Mouse (Mus musculus) C2C12 (cell line): ENCODE measurements at regions not wholly inside any gene's neighbourhood (a gene's known extent, or its start where the extent isn't known, plus 50 kb on each side); places are given as distances from the start of the nearest gene placed in this dataset.

ENCODE experiments used
- H3K27me3 ChIP-seq: one replicate; pipeline ENCODE4 v1.6.1; 2011; ENCODE audit not compliant: control insufficient read depth, insufficient read depth, insufficient read length
- H3K36me3 ChIP-seq: one replicate; pipeline ENCODE4 v1.6.1; 2011; ENCODE audit not compliant: control insufficient read depth, insufficient read depth
- H3K4me3 ChIP-seq: one replicate; pipeline ENCODE4 v1.5.1; 2011; ENCODE audit warnings: mild to moderate bottlenecking, control low read depth; ENCODE audit not compliant: poor library complexity, insufficient read depth, severe bottlenecking
- H3K79me2 ChIP-seq: one replicate; pipeline ENCODE4 v1.6.1; 2011; ENCODE audit not compliant: control insufficient read depth, insufficient read depth
- H3K79me3 ChIP-seq: one replicate; pipeline ENCODE4 v1.6.1; 2011; ENCODE audit warnings: low read depth, control low read depth
- H3ac ChIP-seq: one replicate; pipeline ENCODE3; 2011; ENCODE audit warnings: low read depth; ENCODE audit not compliant: control insufficient read depth, insufficient read length
- CEBPB ChIP-seq: IDR thresholded peaks from one replicate; pipeline ENCODE4 v1.6.1; 2011; ENCODE audit warnings: low read depth, mild to moderate bottlenecking, control low read depth, moderate library complexity
- CTCF ChIP-seq: IDR thresholded peaks from one replicate; pipeline ENCODE4 v1.5.1; 2011; ENCODE audit not compliant: control insufficient read depth, insufficient read depth, insufficient read length
- FOSL1 ChIP-seq: IDR thresholded peaks from one replicate; pipeline ENCODE4 v1.8.0; 2011; ENCODE audit warnings: mild to moderate bottlenecking, low read length; ENCODE audit not compliant: poor library complexity, insufficient read depth, severe bottlenecking
- MAX ChIP-seq: IDR thresholded peaks from one replicate; pipeline ENCODE4 v1.6.1; 2011; ENCODE audit warnings: mild to moderate bottlenecking, control low read depth
- MYOD1 ChIP-seq: IDR thresholded peaks from one replicate; pipeline ENCODE4 v1.6.1; 2011; ENCODE audit warnings: low read depth; ENCODE audit not compliant: control insufficient read depth, insufficient read length
- MYOG ChIP-seq: IDR thresholded peaks from one replicate; pipeline ENCODE4 v1.6.1; 2011; ENCODE audit not compliant: control insufficient read depth, insufficient read length; ENCODE audit errors: extremely low read depth
- USF1 ChIP-seq: IDR thresholded peaks from one replicate; pipeline ENCODE4 v1.6.1; 2011; ENCODE audit warnings: low read depth, mild to moderate bottlenecking, control low read depth, moderate library complexity

GRCm38 (mm10) chr3:52648836-52649500 is 368.1 kb downstream of the Cog6 start:
- Histone ChIP-seq H3K36me3 (no peaks in the 10 kb centered on the region), H3K79me2 (no peaks in the 10 kb centered on the region), H3K4me3 (no peak overlapping the region), H3ac (no peak overlapping the region), H3K79me3 (no peaks in the 10 kb centered on the region), H3K27me3 (no peaks in the 10 kb centered on the region)
- TF ChIP-seq MYOD1: no peak
- TF ChIP-seq CTCF: no peak
- no peak for TF ChIP-seq MAX
- TF ChIP-seq USF1: no peak
- no peak for TF ChIP-seq MYOG
- no peak for TF ChIP-seq CEBPB
- TF ChIP-seq FOSL1: no peak

- no peaks in the 10 kb centered on the region for H3K79me2 ChIP-seq
- no peak overlapping the region for H3K4me3 ChIP-seq
- TF ChIP-seq USF1 (no peak), MYOD1 (no peak), MYOG (no peak), MAX (no peak), FOSL1 (no peak), CTCF (no peak)
- no peaks in the 10 kb centered on the region for H3K79me3 ChIP-seq
- H3K27me3 ChIP-seq: no peaks in the 10 kb centered on the region
- no peaks in the 10 kb centered on the region for H3K36me3 ChIP-seq
- H3ac ChIP-seq: no peak overlapping the region
Observed at GRCm38 (mm10) chr3:52647900-52648299, 369.1 kb downstream of the Cog6 start.

- H3K36me3 ChIP-seq: no peaks in the 10 kb centered on the region
- no peaks in the 10 kb centered on the region for H3K79me2 ChIP-seq
- H3K4me3 ChIP-seq: no peak overlapping the region
- no peaks in the 10 kb centered on the region for H3K79me3 ChIP-seq
- TF ChIP-seq CTCF (no peak), USF1 (no peak), MYOG (no peak), MAX (no peak), FOSL1 (no peak), MYOD1 (no peak), CEBPB (no peak)
- H3K27me3 ChIP-seq: no peaks in the 10 kb centered on the region
- no peak overlapping the region for H3ac ChIP-seq
Observed at GRCm38 (mm10) chr3:52647161-52647692, 369.8 kb downstream of the Cog6 start.

GRCm38 (mm10) chr3:52645156-52645555 is 371.9 kb downstream of the Cog6 start:
- Histone ChIP-seq H3K36me3 (no peaks in the 10 kb centered on the region), H3K79me3 (no peaks in the 10 kb centered on the region), H3K4me3 (no peak overlapping the region), H3ac (no peak overlapping the region), H3K79me2 (no peaks in the 10 kb centered on the region), H3K27me3 (no peaks in the 10 kb centered on the region)
- no peak for TF ChIP-seq FOSL1
- no peak for TF ChIP-seq USF1
- no peak for TF ChIP-seq MAX
- TF ChIP-seq CTCF: no peak
- TF ChIP-seq CEBPB: no peak
- no peak for TF ChIP-seq MYOG
- no peak for TF ChIP-seq MYOD1

GRCm38 (mm10) chr3:52644178-52645128 is 372.6 kb downstream of the Cog6 start:
- TF ChIP-seq MAX: no peak
- no peak for TF ChIP-seq FOSL1
- Histone ChIP-seq H3K4me3 (no peak overlapping the region), H3K79me3 (no peaks in the 10 kb centered on the region), H3K27me3 (no peaks in the 10 kb centered on the region), H3K36me3 (no peaks in the 10 kb centered on the region), H3K79me2 (no peaks in the 10 kb centered on the region), H3ac (no peak overlapping the region)

GRCm38 (mm10) chr3:52643796-52644177 is 373.2 kb downstream of the Cog6 start:
- Histone ChIP-seq H3K27me3 (no peaks in the 10 kb centered on the region), H3ac (no peak overlapping the region), H3K4me3 (no peak overlapping the region), H3K79me3 (no peaks in the 10 kb centered on the region), H3K79me2 (no peaks in the 10 kb centered on the region), H3K36me3 (no peaks in the 10 kb centered on the region)
- TF ChIP-seq MAX: no peak
- no peak for TF ChIP-seq USF1
